Mouse (Mus musculus): ENCODE measurements around the gene Rnf26. TPM values are rescaled to one million over a fixed set of nuclear protein-coding genes. Genes with fewer than 3 reads are reported as not detected.

Gene Rnf26
- 62.4 and 71.1 TPM in 2 replicates for polyA plus RNA-seq (2014; fragmentation: Nextera tagmentation; extraction: Ambion mirVana)

GRCm38 (mm10) chr9:44113105-44113789, at the start of gene Rnf26, which contains the start of gene Gm49380:
TSS of gene Rnf26 (minus strand) at chr9:44113517.
TSS of gene Gm49380 (minus strand) at chr9:44113500.
- Histone ChIP-seq H3K9ac (ENCODE audit: low read length) (peak within 1 kb of the TSS; percentile 83), H3K27ac (ENCODE audit: low read depth, low read length) (no peak within 1 kb of the TSS), H3K36me3 (ENCODE audit: control insufficient read depth, insufficient read depth, low read length) (no peaks in the 10 kb centered on the region; the same call in 1 of the 2 replicates), H3K4me2 (ENCODE audit: low read depth) (peak within 1 kb of the TSS; percentile 40), H3K27me3 (ENCODE audit: control insufficient read depth, insufficient read depth, low read length) (no peaks in the 10 kb centered on the region), H3K4me1 (ENCODE audit: control insufficient read depth, insufficient read depth, low read length) (peaks cover 11% of the 10 kb centered on the region), H3K9me3 (ENCODE audit: control insufficient read depth, low read length) (no peaks in the 10 kb centered on the region), H3K4me3 (ENCODE audit: low read depth, low read length) (peak within 1 kb of the TSS; percentile 79)
- WGBS, result under 1% methylated on average over 43 of the region's 51 CpGs
- ATAC-seq (ENCODE audit: insufficient read depth, low FRiP score, low TSS enrichment) (peak; percentile 94), DNase-seq (ENCODE audit: low spot score) (peak; percentile 92)

DNA sequence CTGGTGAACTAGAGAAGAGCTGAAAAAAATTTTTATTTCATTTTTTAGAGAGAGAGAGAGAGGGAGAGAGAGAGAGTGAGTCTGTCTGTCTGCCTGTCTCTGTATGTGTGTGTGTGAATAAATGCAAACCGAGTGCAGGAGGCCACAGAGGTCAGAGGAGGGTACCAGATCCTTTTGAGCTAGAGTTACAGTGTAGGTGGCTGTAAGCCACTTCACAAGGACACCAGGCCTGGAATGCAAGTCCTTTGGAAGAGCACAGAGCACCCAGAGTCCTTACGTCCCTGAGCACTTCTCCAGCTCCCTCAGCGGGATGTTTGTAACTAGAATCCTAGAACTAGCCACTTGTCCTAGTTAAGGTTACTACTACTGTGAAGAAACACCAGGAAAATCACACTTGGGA, 46.6 kb upstream of the Rnf26 start:
- H3K36me3 ChIP-seq (ENCODE audit: control insufficient read depth, insufficient read depth, low read length), result peaks cover 17% of the 10 kb centered on the region

DNA sequence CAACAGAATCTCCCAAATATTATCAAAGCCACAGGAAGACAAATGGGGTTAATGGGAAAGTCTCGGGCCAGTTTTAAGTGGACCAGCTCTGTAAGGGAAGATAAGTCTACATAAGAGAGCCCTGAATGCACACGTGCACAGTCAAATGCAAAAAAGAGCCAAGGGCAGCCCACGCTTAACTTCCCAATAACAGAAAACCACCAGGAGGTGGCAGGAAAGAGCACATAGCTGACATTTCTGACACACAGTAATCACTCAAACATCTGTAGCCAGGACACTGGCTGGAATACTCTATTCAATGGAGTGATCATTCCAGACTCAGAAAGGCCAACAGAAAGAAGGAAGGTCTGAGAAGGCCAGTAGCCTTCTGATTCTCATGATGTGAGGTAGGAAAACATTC, 34.0 kb upstream of the Rnf26 start:
- no peak overlapping the region for H3K4me3 ChIP-seq (ENCODE audit: low read depth, low read length)
- H3K9me3 ChIP-seq (ENCODE audit: control insufficient read depth, low read length), result no peaks in the 10 kb centered on the region
- no peak overlapping the region for H3K9ac ChIP-seq (ENCODE audit: low read length)
- no peak overlapping the region for H3K4me2 ChIP-seq (ENCODE audit: low read depth)
- WGBS, result 85% methylated on average over 3 of the region's 3 CpGs
- ATAC-seq (ENCODE audit: insufficient read depth, low FRiP score, low TSS enrichment) (no peak), DNase-seq (ENCODE audit: low spot score) (no peak)
- no peaks in the 10 kb centered on the region for H3K4me1 ChIP-seq (ENCODE audit: control insufficient read depth, insufficient read depth, low read length)
- no peaks in the 10 kb centered on the region for H3K27me3 ChIP-seq (ENCODE audit: control insufficient read depth, insufficient read depth, low read length)
- no peak overlapping the region for H3K27ac ChIP-seq (ENCODE audit: low read depth, low read length)
- no peaks in the 10 kb centered on the region; the same call in 1 of the 2 replicates for H3K36me3 ChIP-seq (ENCODE audit: control insufficient read depth, insufficient read depth, low read length)

More for the DNA sequence above, 46.6 kb upstream of the Rnf26 start:
- WGBS, result 85% methylated on average over 3 of the region's 3 CpGs
- no peak overlapping the region for H3K9ac ChIP-seq (ENCODE audit: low read length)
- DNase-seq (ENCODE audit: low spot score), result no peak
- H3K4me1 ChIP-seq (ENCODE audit: control insufficient read depth, insufficient read depth, low read length), result no peaks in the 10 kb centered on the region
- no peak overlapping the region for H3K27ac ChIP-seq (ENCODE audit: low read depth, low read length)
- ATAC-seq (ENCODE audit: insufficient read depth, low FRiP score, low TSS enrichment), result no peak
- H3K4me2 ChIP-seq (ENCODE audit: low read depth), result no peak overlapping the region
- no peaks in the 10 kb centered on the region for H3K27me3 ChIP-seq (ENCODE audit: control insufficient read depth, insufficient read depth, low read length)
- no peaks in the 10 kb centered on the region for H3K9me3 ChIP-seq (ENCODE audit: control insufficient read depth, low read length)
- H3K4me3 ChIP-seq (ENCODE audit: low read depth, low read length), result no peak overlapping the region

DNA sequence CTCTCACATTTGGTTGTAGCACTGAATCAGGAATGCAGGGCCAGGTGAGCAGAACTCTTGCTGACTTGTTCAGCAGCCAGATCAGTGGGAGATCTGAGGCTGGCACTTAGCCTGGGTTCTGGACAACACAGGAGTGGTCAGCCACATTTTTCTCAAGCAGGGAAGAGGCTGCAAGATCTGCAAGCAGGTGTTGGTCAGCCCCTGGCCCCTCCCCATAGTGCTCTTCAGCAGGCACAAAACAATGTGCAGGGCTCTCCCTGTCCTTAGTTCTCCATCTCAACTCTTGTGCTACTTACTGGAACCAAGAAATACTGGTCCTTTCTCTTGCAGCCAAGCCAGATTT, 31.4 kb upstream of the Rnf26 start:
- no peak overlapping the region for H3K4me2 ChIP-seq (ENCODE audit: low read depth)
- no peaks in the 10 kb centered on the region for H3K27me3 ChIP-seq (ENCODE audit: control insufficient read depth, insufficient read depth, low read length)
- DNase-seq (ENCODE audit: low spot score) (no peak), ATAC-seq (ENCODE audit: insufficient read depth, low FRiP score, low TSS enrichment) (no peak)
- H3K4me3 ChIP-seq (ENCODE audit: low read depth, low read length), result no peak overlapping the region
- no peaks in the 10 kb centered on the region for H3K9me3 ChIP-seq (ENCODE audit: control insufficient read depth, low read length)
- H3K36me3 ChIP-seq (ENCODE audit: control insufficient read depth, insufficient read depth, low read length), result no peaks in the 10 kb centered on the region; the same call in 1 of the 2 replicates
- no peak overlapping the region for H3K27ac ChIP-seq (ENCODE audit: low read depth, low read length)
- no peaks in the 10 kb centered on the region for H3K4me1 ChIP-seq (ENCODE audit: control insufficient read depth, insufficient read depth, low read length)
- H3K9ac ChIP-seq (ENCODE audit: low read length), result no peak overlapping the region

DNA sequence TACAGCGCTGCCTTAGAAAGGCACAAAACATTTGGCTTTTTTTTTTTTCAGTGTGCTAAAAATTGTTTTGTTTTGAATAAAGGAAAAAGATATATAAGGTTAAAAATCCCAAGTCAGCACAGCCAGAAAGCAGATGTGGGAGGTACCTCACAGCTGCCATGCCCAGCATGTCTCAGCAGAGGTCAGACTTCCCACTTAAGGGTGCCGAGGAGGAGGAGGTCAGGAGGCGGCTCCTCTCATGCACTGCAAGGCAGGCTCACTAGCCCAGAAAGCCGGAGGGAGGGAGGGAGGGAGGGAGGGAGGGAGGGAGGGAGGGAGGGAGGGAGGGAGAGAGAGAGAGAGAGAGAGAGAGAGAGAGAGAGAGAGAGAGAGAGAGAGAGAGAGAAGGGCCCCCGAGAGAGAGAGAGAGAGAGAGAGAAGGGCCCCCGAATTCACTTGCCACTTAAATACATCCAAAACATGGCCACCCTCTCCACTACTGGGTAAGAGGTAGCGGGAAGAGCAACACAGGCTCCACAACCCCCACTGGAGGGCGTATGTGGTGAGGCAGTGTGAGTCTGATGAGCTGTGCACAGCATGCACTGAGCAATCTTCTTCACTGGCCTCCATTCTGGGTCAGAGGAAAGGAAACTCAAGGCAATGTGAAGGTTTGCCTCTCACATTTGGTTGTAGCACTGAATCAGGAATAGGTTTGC, 30.9 kb upstream of the Rnf26 start:
- Histone ChIP-seq H3K4me3 (ENCODE audit: low read depth, low read length) (no peak overlapping the region), H3K4me1 (ENCODE audit: control insufficient read depth, insufficient read depth, low read length) (no peaks in the 10 kb centered on the region), H3K4me2 (ENCODE audit: low read depth) (no peak overlapping the region), H3K36me3 (ENCODE audit: control insufficient read depth, insufficient read depth, low read length) (no peaks in the 10 kb centered on the region; the same call in 1 of the 2 replicates), H3K9me3 (ENCODE audit: control insufficient read depth, low read length) (no peaks in the 10 kb centered on the region), H3K9ac (ENCODE audit: low read length) (no peak overlapping the region), H3K27me3 (ENCODE audit: control insufficient read depth, insufficient read depth, low read length) (no peaks in the 10 kb centered on the region), H3K27ac (ENCODE audit: low read depth, low read length) (no peak overlapping the region)
- DNase-seq (ENCODE audit: low spot score), result no peak
- 35% methylated on average over 7 of the region's 8 CpGs for WGBS
- no peak for ATAC-seq (ENCODE audit: insufficient read depth, low FRiP score, low TSS enrichment)

- Histone ChIP-seq H3K4me1 (ENCODE audit: control insufficient read depth, insufficient read depth, low read length) (no peaks in the 10 kb centered on the region), H3K4me3 (ENCODE audit: low read depth, low read length) (no peak overlapping the region), H3K9me3 (ENCODE audit: control insufficient read depth, low read length) (no peaks in the 10 kb centered on the region), H3K27ac (ENCODE audit: low read depth, low read length) (no peak overlapping the region), H3K9ac (ENCODE audit: low read length) (no peak overlapping the region), H3K27me3 (ENCODE audit: control insufficient read depth, insufficient read depth, low read length) (no peaks in the 10 kb centered on the region), H3K4me2 (ENCODE audit: low read depth) (no peak overlapping the region), H3K36me3 (ENCODE audit: control insufficient read depth, insufficient read depth, low read length) (no peaks in the 10 kb centered on the region)
- 90% methylated on average over 5 of the region's 5 CpGs for WGBS
- ATAC-seq (ENCODE audit: insufficient read depth, low FRiP score, low TSS enrichment) (no peak), DNase-seq (ENCODE audit: low spot score) (no peak)
Observed at GRCm38 (mm10) chr9:44143421-44143820, 30.1 kb upstream of the Rnf26 start.

DNA sequence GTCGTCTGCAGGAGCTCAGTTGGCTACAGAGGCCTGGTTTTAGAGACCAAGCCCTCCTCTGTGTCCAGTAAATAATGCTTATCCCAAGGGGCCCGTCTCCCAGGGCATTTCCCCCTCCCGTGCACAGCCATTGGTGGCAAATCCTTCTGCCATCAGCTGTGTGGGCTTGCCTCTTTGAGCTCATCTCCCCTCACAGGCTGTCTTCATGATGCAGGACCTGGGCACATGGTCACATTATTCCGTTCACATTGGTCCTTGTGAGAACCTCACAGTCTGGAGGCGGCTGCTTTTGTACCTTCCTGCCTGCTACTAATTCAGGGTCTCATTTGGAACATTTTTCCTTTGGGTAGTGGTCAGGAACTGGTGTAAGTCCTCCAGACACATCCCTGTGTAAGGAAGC, 28.6 kb upstream of the Rnf26 start:
- H3K4me1 ChIP-seq (ENCODE audit: control insufficient read depth, insufficient read depth, low read length), result no peaks in the 10 kb centered on the region
- no peak overlapping the region for H3K27ac ChIP-seq (ENCODE audit: low read depth, low read length)
- no peak for DNase-seq (ENCODE audit: low spot score)
- H3K4me3 ChIP-seq (ENCODE audit: low read depth, low read length), result no peak overlapping the region
- H3K27me3 ChIP-seq (ENCODE audit: control insufficient read depth, insufficient read depth, low read length), result 0 out of 2 replicates have a peak, but pooled peaks cover 3% of the 10 kb centered on the region
- no peaks in the 10 kb centered on the region for H3K36me3 ChIP-seq (ENCODE audit: control insufficient read depth, insufficient read depth, low read length)
- H3K4me2 ChIP-seq (ENCODE audit: low read depth), result no peak overlapping the region
- no peak overlapping the region for H3K9ac ChIP-seq (ENCODE audit: low read length)
- 75% methylated on average over 5 of the region's 5 CpGs for WGBS
- ATAC-seq (ENCODE audit: insufficient read depth, low FRiP score, low TSS enrichment), result no peak
- H3K9me3 ChIP-seq (ENCODE audit: control insufficient read depth, low read length), result no peaks in the 10 kb centered on the region

GRCm38 (mm10) chr9:44137846-44138245, 24.5 kb upstream of the Rnf26 start:
- ATAC-seq (ENCODE audit: insufficient read depth, low FRiP score, low TSS enrichment), result no peak
- no peak for DNase-seq (ENCODE audit: low spot score)
- WGBS, result 74% methylated on average over 4 of the region's 4 CpGs

More at GRCm38 (mm10) chr9:44137846-44138245, 24.5 kb upstream of the Rnf26 start:
- Histone ChIP-seq H3K27ac (ENCODE audit: low read depth, low read length) (no peak overlapping the region), H3K36me3 (ENCODE audit: control insufficient read depth, insufficient read depth, low read length) (no peaks in the 10 kb centered on the region), H3K4me3 (ENCODE audit: low read depth, low read length) (no peak overlapping the region), H3K9ac (ENCODE audit: low read length) (no peak overlapping the region), H3K27me3 (ENCODE audit: control insufficient read depth, insufficient read depth, low read length) (peaks cover 40% of the 10 kb centered on the region), H3K4me1 (ENCODE audit: control insufficient read depth, insufficient read depth, low read length) (peaks cover 19% of the 10 kb centered on the region), H3K9me3 (ENCODE audit: control insufficient read depth, low read length) (no peaks in the 10 kb centered on the region), H3K4me2 (ENCODE audit: low read depth) (no peak overlapping the region)
